Mouse (Mus musculus) thymus, postnatal 36 days (tissue): ENCODE data around the gene Prdm16.

Experiments
- DNase-seq, 2 experiments: peaks; one replicate each; pipeline ENCODE4 v3.0.0; 2022; ENCODE audit warnings: mixed read lengths in 2 of 2

Gene Prdm16

DNA sequence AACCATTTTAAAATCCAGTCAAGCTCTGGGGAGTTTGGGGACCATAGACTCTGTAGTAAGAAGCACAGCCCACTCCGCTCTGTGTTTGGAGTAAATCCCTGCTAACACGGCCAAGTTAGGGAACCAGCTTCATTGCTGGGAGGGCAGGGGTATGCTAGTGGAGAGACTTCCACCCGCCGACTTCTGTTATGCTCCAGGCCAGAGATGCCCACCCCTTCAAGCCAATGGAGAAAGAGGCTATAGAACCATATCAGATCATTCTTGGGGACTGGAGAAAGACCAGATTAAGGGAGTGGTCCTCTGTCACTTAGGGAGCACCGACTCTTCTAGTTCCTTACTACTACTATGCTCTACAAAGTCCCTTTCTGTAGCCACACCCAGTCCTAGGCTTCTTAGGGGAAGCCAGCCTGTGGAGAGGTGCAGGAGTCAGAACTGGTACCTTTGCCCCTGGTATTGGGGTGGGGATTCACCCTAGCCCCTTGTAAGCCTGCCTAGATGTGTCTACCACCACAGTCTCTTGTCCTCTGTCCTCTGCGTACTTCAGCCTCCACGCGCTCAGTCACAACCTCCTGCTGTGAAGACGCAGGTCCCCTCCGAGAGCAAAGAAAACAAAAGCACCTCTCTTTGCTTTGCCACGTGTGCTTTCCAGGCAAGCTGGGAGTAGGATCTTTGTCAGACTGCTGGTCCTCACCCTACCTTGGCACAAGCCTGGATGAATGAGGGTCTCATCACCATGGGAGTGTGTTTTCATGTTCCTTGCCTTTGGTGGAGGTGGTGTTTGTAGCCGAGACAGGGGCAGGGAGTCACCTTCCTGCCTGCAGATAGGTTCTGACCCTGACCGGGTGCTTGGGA is 3.1 kb upstream of the Prdm16 start:
- no peak for DNase-seq

- DNase-seq, result no peak
Observed at GRCm38 (mm10) chr4:154639126-154639525, 2.5 kb upstream of the Prdm16 start.

GRCm38 (mm10) chr4:154638320-154638886 is 1.7 kb upstream of the Prdm16 start:
- no peak for DNase-seq

- no peak for DNase-seq
Observed at GRCm38 (mm10) chr4:154637468-154638319, 1.0 kb upstream of the Prdm16 start.

DNA sequence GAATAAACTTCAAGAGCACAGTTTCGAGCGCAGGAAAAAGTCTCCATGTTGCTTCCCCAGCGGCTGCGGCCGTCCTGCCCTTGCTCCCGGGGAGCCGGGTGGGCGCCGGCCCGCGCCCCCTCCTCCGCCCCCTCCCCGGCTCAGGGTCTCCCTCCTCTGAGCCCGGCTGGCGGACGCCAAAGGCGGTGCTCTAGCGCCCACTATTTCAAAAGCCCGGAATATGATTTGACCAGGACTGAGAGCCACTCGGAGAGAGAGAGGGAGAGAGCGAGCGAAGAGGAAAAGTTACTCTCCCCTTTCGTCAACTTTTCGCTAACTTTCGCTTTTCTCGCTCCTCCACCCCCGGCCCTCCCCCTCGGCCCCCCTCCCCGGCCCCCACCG is 630 bp downstream of the Prdm16 start:
- DNase-seq, result no peak

DNA sequence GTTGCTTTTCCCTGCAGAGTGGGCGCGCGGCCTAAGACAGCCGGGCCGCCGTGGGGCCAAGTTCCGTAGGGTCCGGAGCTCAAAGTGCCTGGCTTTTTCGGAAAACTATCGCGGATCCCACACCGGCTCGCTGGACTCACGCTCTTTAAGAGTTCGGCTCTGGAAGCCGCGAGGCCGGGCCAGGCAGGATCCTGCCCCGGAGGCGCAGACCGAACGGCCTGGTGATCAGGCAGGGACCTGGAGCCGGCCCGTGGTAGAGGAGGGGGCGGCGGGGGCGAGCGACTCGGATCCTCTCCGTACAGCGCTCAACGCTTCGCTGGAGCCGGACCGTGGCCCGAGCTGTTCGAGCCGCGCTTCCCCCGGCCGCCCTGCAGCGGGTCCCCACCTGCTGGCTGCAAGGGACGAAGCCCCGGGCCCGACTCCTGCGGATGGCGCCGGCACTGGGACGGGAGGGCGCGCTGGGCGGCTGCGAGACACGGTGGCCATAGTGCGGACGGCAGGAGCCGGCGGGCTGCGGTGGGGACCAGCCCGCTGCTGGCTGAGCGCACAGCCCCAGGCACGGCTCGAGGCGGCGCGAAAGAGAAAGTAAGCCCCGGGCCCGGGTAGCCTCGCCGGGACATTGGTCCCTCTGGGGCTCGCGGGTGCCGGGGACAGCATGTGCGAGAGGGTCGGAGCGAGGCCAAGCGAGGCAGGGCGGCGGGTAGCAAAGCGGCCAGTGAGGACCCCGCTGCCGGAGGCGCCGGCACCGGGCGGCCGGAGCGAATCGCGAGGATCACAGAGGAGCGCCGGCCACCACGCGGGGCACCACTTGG is 1.2 kb downstream of the Prdm16 start:
- DNase-seq, result no peak

GRCm38 (mm10) chr4:154634470-154635240 is 2.0 kb downstream of the Prdm16 start:
- DNase-seq, result no peak

GRCm38 (mm10) chr4:154634001-154634400 is 2.7 kb downstream of the Prdm16 start:
- no peak for DNase-seq

DNA sequence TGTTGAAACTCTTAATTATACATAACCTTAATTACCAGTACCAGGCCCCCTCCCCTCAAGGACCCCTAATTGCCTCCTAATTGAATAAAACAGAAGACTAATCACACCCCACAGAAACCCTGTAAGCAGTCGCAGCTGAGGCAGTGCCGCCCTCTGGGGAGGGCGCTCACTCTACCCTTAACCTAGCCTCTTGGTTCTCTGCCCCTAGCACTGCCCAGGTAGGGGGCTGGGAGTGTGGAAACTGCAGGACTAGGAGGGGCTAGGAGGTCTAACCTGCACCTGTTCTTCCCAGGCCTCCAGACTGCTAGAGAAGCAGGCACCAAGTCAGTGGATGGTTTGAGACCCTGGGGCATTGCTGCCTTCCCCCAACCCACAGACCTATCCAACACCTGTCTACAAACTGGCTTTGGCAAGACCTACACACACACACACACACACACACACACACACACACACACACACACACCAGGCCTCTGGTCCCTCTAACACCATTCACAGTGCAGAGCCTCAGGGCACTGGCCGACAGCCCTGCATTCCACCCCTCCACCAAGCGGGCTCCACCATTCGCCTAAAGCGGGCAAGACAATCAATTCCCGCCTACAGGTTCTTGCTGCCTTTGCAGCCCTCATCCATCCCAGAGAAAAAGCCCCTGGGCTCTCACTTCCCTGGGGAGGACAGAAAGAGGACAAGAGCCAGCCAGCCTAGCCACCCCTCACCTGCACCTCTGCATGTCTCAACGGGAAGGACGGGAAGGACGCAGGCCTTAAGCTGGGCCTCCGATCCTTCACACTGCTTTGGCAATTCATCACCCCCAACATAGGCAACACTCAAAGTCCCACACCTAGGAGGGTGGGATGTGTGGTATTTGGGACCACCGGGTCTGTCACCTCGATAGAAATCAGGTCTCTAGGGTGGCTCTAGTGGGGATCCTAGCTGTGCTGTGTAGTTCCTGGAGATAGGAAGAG is 3.6 kb downstream of the Prdm16 start:
- DNase-seq, result no peak

GRCm38 (mm10) chr4:154630763-154631162 is 5.9 kb downstream of the Prdm16 start:
- DNase-seq, result no peak

- DNase-seq, result no peak
Observed at GRCm38 (mm10) chr4:154627419-154628142, 9.1 kb downstream of the Prdm16 start.

- no peak for DNase-seq
Observed at GRCm38 (mm10) chr4:154626282-154626681, 10.4 kb downstream of the Prdm16 start.

GRCm38 (mm10) chr4:154625710-154626109 is 11.0 kb downstream of the Prdm16 start:
- no peak for DNase-seq

DNA sequence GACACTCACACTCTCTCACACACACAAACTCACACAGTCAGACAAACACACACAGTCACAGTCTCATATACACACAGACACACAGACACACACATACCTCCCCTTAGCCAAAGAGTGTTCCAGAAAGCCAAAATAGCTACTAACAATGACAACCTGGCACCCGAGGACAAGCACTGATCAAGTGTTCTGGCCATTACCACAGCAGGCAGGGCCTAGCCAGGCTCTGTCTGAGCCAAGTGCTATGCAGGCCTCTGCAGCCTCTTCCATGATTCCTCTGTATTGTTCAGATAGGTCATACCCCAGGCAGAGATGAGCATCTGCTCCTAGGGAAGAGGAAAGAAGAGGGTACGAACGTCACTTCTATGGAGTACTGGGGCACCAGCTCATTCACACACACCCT is 13.4 kb downstream of the Prdm16 start:
- no peak for DNase-seq

- no peak for DNase-seq
Observed at GRCm38 (mm10) chr4:154622521-154622920, 14.2 kb downstream of the Prdm16 start.

DNA sequence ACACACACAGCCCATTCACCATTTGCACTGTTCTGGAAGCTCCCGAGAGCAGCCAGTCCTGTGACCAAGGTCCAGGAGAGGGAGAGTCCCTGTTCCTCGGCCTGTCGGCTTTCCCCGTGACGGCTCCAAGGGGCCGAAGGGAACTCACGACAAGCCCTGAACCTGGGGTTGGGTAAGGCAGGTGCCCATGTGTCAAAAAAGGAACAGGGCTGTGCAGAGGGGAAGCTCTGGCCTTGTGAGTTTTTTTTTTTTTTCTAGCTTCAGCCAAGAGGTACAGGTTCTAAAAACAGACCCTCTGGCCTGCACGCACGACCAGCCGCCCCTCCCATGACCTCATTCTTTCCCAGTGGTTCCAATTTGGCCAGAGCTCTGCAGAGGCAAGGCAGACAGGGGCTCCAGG is 25.5 kb downstream of the Prdm16 start:
- no peak for DNase-seq

GRCm38 (mm10) chr4:154607724-154608123 is 28.9 kb downstream of the Prdm16 start:
- DNase-seq, result no peak

GRCm38 (mm10) chr4:154604442-154604830 is 32.2 kb downstream of the Prdm16 start:
- DNase-seq, result no peak

DNA sequence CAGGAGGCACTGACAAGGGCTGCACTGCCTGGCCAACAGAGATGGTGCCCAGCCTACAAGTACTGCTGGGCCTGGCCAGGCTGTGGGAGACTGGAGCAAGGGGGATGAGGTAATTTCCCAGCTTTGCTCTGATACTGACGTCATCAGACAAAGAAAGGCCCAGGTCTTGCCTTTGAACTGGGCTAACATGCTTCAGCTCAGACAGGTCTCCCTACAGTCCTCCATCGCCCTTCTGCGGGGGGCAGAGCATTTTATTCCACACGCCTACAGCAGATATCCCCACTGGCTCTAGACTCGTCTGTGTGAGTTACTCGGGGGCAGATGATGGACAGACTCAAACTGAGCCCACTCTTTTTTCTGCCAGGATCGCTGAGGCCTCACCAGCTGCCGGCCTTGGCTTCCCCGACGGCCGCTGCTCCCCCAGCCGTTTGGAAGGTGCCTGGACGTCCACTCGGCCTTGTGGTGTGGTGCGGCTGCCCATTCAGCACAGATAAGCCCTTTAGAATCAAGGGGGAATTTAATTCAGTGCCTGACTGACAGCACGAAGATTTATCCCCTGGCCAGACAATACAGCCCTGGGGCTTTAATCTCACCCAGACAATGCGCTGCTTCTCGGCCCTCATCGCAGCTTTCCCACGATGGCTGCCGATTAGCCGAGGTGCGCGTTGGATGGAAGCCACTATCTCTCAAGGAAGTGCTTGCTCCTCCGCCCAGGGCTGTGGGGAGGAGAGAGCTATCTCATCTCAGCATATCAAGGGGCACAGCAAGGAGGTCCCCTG is 32.8 kb downstream of the Prdm16 start:
- no peak for DNase-seq
